Mouse (Mus musculus) macrophage (primary cell): Measurements from ENCODE around the gene Prdm16. TPM values are rescaled to one million over a fixed set of nuclear protein-coding genes. Genes with fewer than 3 reads are reported as not detected.

Source experiments
- H3K27ac ChIP-seq: fragments of 350-480 bp; formaldehyde crosslinking; 2 replicates; pipeline ENCODE4 v1.9.0; 2021
- H3K36me3 ChIP-seq: fragments of 350-480 bp; formaldehyde crosslinking; 2 replicates; pipeline ENCODE4 v1.9.0; 2021; ENCODE audit errors: inconsistent target
- H3K4me3 ChIP-seq: fragments of 350-480 bp; formaldehyde crosslinking; 2 replicates; pipeline ENCODE4 v1.9.0; 2021; ENCODE audit errors: inconsistent target
- H3K79me2 ChIP-seq: fragments of 350-480 bp; formaldehyde crosslinking; 2 replicates; pipeline ENCODE4 v1.9.0; 2021; ENCODE audit errors: inconsistent target
- WGBS: methylation state at CpG from one replicate; pipeline ENCODE4 v1.1.7; 2026; ENCODE audit warnings: inconsistent platforms; ENCODE audit not compliant: missing documents; 5-methylcytosine and 5-hydroxymethylcytosine counted together
- polyA plus RNA-seq: library from polyadenylated mRNA; stranded (reverse); fragments of 250-400 nt; gene quantifications from 3 replicates; pipeline ENCODE4 v1.2.4, GENCODE M21; 2018; ENCODE audit warnings: inconsistent platforms

Gene Prdm16
- polyA plus RNA-seq, 1 experiment from 2014 or later, result 1.6 TPM

GRCm38 (mm10) chr4:154279481-154279880 is 357.2 kb downstream of the Prdm16 start:
- no peak overlapping the region for H3K4me3 ChIP-seq
- no peaks in the 10 kb centered on the region for H3K36me3 ChIP-seq
- no peaks in the 10 kb centered on the region for H3K79me2 ChIP-seq
- WGBS, result 55% methylated on average over 9 of the region's 9 CpGs
- H3K27ac ChIP-seq, result no peak overlapping the region

GRCm38 (mm10) chr4:154273000-154273399 is 363.7 kb downstream of the Prdm16 start:
- 69% methylated on average over 3 of the region's 3 CpGs for WGBS
- Histone ChIP-seq H3K4me3 (no peak overlapping the region), H3K79me2 (no peaks in the 10 kb centered on the region), H3K36me3 (no peaks in the 10 kb centered on the region), H3K27ac (no peak overlapping the region)

- no peak overlapping the region for H3K27ac ChIP-seq
- H3K36me3 ChIP-seq, result no peaks in the 10 kb centered on the region
- no peaks in the 10 kb centered on the region for H3K79me2 ChIP-seq
- no peak overlapping the region for H3K4me3 ChIP-seq
- 75% methylated on average over 10 of the region's 10 CpGs for WGBS
These were observed 367.2 kb downstream of the Prdm16 start for GRCm38 (mm10) chr4:154269520-154269919.

GRCm38 (mm10) chr4:154267511-154267910 is 369.2 kb downstream of the Prdm16 start:
- Histone ChIP-seq H3K4me3 (no peak overlapping the region), H3K79me2 (no peaks in the 10 kb centered on the region), H3K36me3 (no peaks in the 10 kb centered on the region), H3K27ac (no peak overlapping the region)
- 79% methylated on average over 6 of the region's 6 CpGs for WGBS

Other genes starting within 250 kb of the Prdm16 start
- gene Actrt2, start 31.0 kb upstream of the Prdm16 start, polyA plus RNA-seq, result not detected in 3 replicates
- gene Ttc34, start 200.6 kb upstream of the Prdm16 start, polyA plus RNA-seq, result not detected in 3 replicates
- not detected in 3 replicates for gene Mmel1, start 232.7 kb upstream of the Prdm16 start, polyA plus RNA-seq